Mouse (Mus musculus): ENCODE results near the gene Tbcel. TPM values are rescaled to one million over a fixed set of nuclear protein-coding genes. Genes with fewer than 3 reads are reported as not detected.

Gene Tbcel
- total RNA-seq (2021) = 10 to 100 TPM; 38.1 to 45.1 TPM

GRCm38 (mm10) chr9:42507709-42508108, at the start of gene Tbcel:
TSS of gene Tbcel (minus strand) at chr9:42507809.
- intact Hi-C loops (cut with DNase I) = no loop called here
- no peak for DNase-seq (ENCODE audit: extremely low spot score in 1 of 2, low spot score in 2 of 2)

GRCm38 (mm10) chr9:42555186-42555585, 47.6 kb upstream of the Tbcel start:
- no peak for DNase-seq (ENCODE audit: extremely low spot score in 1 of 2, low spot score in 2 of 2)
- intact Hi-C loops (cut with DNase I) = no loop called here

GRCm38 (mm10) chr9:42550116-42550515, 42.5 kb upstream of the Tbcel start:
- peak; percentile 62 to 88 for DNase-seq (ENCODE audit: extremely low spot score in 1 of 2, low spot score in 2 of 2)
- intact Hi-C loops (cut with DNase I) = loop anchor here (2.0 kb wide), 1 partner anchor 395 kb away; the partner anchor contains the start of gene Grik4

GRCm38 (mm10) chr9:42548981-42549380, 41.4 kb upstream of the Tbcel start:
- DNase-seq (ENCODE audit: extremely low spot score in 1 of 2, low spot score in 2 of 2) = no peak
- intact Hi-C loops (cut with DNase I) = loop anchor here (10.0 kb wide), 2 partner anchors 154 to 224 kb away; partner anchors contain the start of gene Tecta

- intact Hi-C loops (cut with DNase I) = loop anchor here (10.0 kb wide), 2 partner anchors 150 to 220 kb away; partner anchors contain the start of gene Tecta
- DNase-seq (ENCODE audit: extremely low spot score in 1 of 2, low spot score in 2 of 2) = no peak
Observed at GRCm38 (mm10) chr9:42544521-42544920, 36.9 kb upstream of the Tbcel start.

- no peak for DNase-seq (ENCODE audit: extremely low spot score in 1 of 2, low spot score in 2 of 2)
- intact Hi-C loops (cut with DNase I) = no loop called here
Observed at GRCm38 (mm10) chr9:42533491-42533890, 25.9 kb upstream of the Tbcel start.

- intact Hi-C loops (cut with DNase I) = no loop called here
- no peak for DNase-seq (ENCODE audit: extremely low spot score in 1 of 2, low spot score in 2 of 2)
Observed at GRCm38 (mm10) chr9:42533041-42533440, 25.4 kb upstream of the Tbcel start.

GRCm38 (mm10) chr9:42531951-42532350, 24.3 kb upstream of the Tbcel start:
- no peak for DNase-seq (ENCODE audit: extremely low spot score in 1 of 2, low spot score in 2 of 2)
- intact Hi-C loops (cut with DNase I) = no loop called here

- peak; percentile 46 to 63 for DNase-seq (ENCODE audit: extremely low spot score in 1 of 2, low spot score in 2 of 2)
Observed at GRCm38 (mm10) chr9:42530221-42531152, 22.9 kb upstream of the Tbcel start.

GRCm38 (mm10) chr9:42520587-42521084, 13.0 kb upstream of the Tbcel start:
- peak in 1 of 2 experiments; percentile 75 for DNase-seq (ENCODE audit: extremely low spot score in 1 of 2, low spot score in 2 of 2)
- intact Hi-C loops (cut with DNase I) = no loop called here

More at GRCm38 (mm10) chr9:42530221-42531152, 22.9 kb upstream of the Tbcel start:
- intact Hi-C loops (cut with DNase I) = no loop called here

GRCm38 (mm10) chr9:42518163-42518562, 10.6 kb upstream of the Tbcel start:
- DNase-seq (ENCODE audit: extremely low spot score in 1 of 2, low spot score in 2 of 2) = no peak
- intact Hi-C loops (cut with DNase I) = no loop called here

GRCm38 (mm10) chr9:42513159-42513558, 5.5 kb upstream of the Tbcel start:
- DNase-seq (ENCODE audit: extremely low spot score in 1 of 2, low spot score in 2 of 2) = no peak
- intact Hi-C loops (cut with DNase I) = no loop called here

GRCm38 (mm10) chr9:42512312-42512711, 4.7 kb upstream of the Tbcel start:
- intact Hi-C loops (cut with DNase I) = no loop called here
- no peak for DNase-seq (ENCODE audit: extremely low spot score in 1 of 2, low spot score in 2 of 2)

GRCm38 (mm10) chr9:42508235-42508634, 626 bp upstream of the Tbcel start:
- intact Hi-C loops (cut with DNase I) = no loop called here
- no peak for DNase-seq (ENCODE audit: extremely low spot score in 1 of 2, low spot score in 2 of 2)

- DNase-seq (ENCODE audit: extremely low spot score in 1 of 2, low spot score in 2 of 2) = no peak
- intact Hi-C loops (cut with DNase I) = no loop called here
Observed at GRCm38 (mm10) chr9:42507022-42507421, 587 bp downstream of the Tbcel start.

- no peak for DNase-seq (ENCODE audit: extremely low spot score in 1 of 2, low spot score in 2 of 2)
- intact Hi-C loops (cut with DNase I) = no loop called here
Observed at GRCm38 (mm10) chr9:42504971-42505510, 2.6 kb downstream of the Tbcel start.

- intact Hi-C loops (cut with DNase I) = no loop called here
- no peak for DNase-seq (ENCODE audit: extremely low spot score in 1 of 2, low spot score in 2 of 2)
Observed at GRCm38 (mm10) chr9:42504559-42504958, 3.0 kb downstream of the Tbcel start.

- intact Hi-C loops (cut with DNase I) = no loop called here
- no peak for DNase-seq (ENCODE audit: extremely low spot score in 1 of 2, low spot score in 2 of 2)
Observed at GRCm38 (mm10) chr9:42503709-42504108, 3.9 kb downstream of the Tbcel start.

- intact Hi-C loops (cut with DNase I) = no loop called here
- DNase-seq (ENCODE audit: extremely low spot score in 1 of 2, low spot score in 2 of 2) = no peak
Observed at GRCm38 (mm10) chr9:42496296-42496695, 11.3 kb downstream of the Tbcel start.

GRCm38 (mm10) chr9:42491780-42492179, 15.8 kb downstream of the Tbcel start:
- peak in 1 of 2 experiments; percentile 41 for DNase-seq (ENCODE audit: extremely low spot score in 1 of 2, low spot score in 2 of 2)
- intact Hi-C loops (cut with DNase I) = no loop called here

Measured in left cerebral cortex, postnatal 10 days (tissue).